Mouse (Mus musculus) lung, embryonic 15.5 days (tissue): Measurements from ENCODE around the gene Igsf9. TPM values are rescaled to one million over a fixed set of nuclear protein-coding genes. Genes with fewer than 3 reads are reported as not detected.

ENCODE experiments used
- ATAC-seq: fragments of 200-750 bp; cut with Nextera tagmentation; 2 replicates; pipeline ENCODE4 v1.8.0; 2017; ENCODE audit warnings: moderate number of reproducible peaks, borderline replicate concordance; ENCODE audit not compliant: low FRiP score, low TSS enrichment; ENCODE audit errors: extremely low read depth
- H3K27ac ChIP-seq: fragments of 300-500 bp; sonication (generic); 2 replicates; pipeline ENCODE4 v1.5.1; 2015; ENCODE audit warnings: moderate library complexity, mild to moderate bottlenecking, inconsistent platforms
- H3K27me3 ChIP-seq: fragments of 300-500 bp; sonication (generic); 2 replicates; pipeline ENCODE4 v1.6.1; 2015; ENCODE audit warnings: inconsistent platforms
- H3K36me3 ChIP-seq: fragments of 300-500 bp; sonication (generic); 2 replicates; pipeline ENCODE4 v1.6.1; 2015; ENCODE audit warnings: inconsistent platforms
- H3K4me1 ChIP-seq: fragments of 300-500 bp; sonication (generic); 2 replicates; pipeline ENCODE4 v1.6.1; 2015; ENCODE audit warnings: inconsistent platforms
- H3K4me2 ChIP-seq: fragments of 300-500 bp; sonication (generic); 2 replicates; pipeline ENCODE4 v1.6.1; 2015; ENCODE audit warnings: inconsistent platforms, mild to moderate bottlenecking, moderate library complexity
- H3K4me3 ChIP-seq: fragments of 300-500 bp; sonication (generic); 2 replicates; pipeline ENCODE4 v1.5.1; 2015; ENCODE audit warnings: mild to moderate bottlenecking, inconsistent platforms
- H3K9ac ChIP-seq: fragments of 300-500 bp; sonication (generic); 2 replicates; pipeline ENCODE4 v1.6.1; 2015; ENCODE audit warnings: inconsistent platforms
- H3K9me3 ChIP-seq: fragments of 300-500 bp; sonication (generic); 2 replicates; pipeline ENCODE4 v1.6.1; 2016; ENCODE audit warnings: inconsistent platforms
- WGBS: fragments of 180-500 bp; shearing (Covaris S2); methylation state at CpG from one replicate; pipeline ENCODE4 v1.1.7; 2015; 5-methylcytosine and 5-hydroxymethylcytosine counted together
- polyA plus RNA-seq: library from polyadenylated mRNA; unstranded; fragments of >200 nt; fragmentation: Nextera tagmentation; extraction: Ambion mirVana; gene quantifications from 2 replicates; pipeline ENCODE4 v1.2.1, GENCODE M21; 2015

The Igsf9 gene
- polyA plus RNA-seq, 1 experiment from 2014 or later = 21.7 TPM

DNA sequence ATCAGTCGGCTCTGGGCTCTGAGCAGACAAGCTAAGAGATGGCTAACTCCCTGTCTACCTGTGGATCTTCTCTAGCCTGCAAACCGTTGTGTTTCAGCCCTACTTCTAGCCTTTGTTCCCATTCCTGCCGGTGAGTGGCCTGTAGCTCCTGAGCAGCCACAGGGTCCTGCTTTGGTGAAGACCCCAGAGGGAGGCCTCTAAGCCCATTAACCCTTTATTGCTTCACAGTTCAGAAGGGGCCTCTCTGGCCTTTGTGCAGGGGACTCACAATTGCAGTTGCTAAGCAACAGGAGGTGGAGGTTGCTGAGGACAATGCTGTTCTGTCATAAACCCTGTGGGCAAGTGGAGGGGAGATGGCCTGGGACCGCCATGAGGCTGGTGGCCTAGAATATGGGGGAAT is 4.6 kb downstream of the Igsf9 start:
- Histone ChIP-seq H3K9me3 (no peaks in the 10 kb centered on the region), H3K27me3 (no peaks in the 10 kb centered on the region), H3K9ac (no peak overlapping the region), H3K4me1 (peaks cover 35% of the 10 kb centered on the region), H3K36me3 (no peaks in the 10 kb centered on the region), H3K27ac (no peak overlapping the region), H3K4me2 (no peak overlapping the region), H3K4me3 (no peak overlapping the region)
- whole genome bisulfite sequencing = 49% methylated on average over 4 of the region's 4 CpGs
- no peak for ATAC-seq

DNA sequence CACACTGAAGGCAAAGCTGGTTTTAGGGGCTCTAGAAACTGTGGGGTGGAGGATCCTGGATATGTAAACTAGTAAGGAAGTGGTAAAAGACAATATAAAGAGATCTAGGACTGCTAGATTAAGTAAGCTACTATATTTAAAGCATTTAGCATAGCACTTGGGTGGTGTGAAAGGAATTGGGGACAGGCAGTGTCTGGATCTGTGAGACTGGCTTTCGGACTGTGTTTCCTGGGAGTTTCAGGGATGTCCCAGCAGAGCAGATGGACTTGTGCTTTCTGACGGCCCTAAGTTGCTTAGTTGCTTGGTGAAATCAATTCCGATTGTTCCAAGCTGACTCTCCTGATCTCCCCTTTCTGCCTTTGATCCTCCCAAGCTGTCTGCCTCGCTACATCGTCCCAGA is 5.1 kb downstream of the Igsf9 start:
- H3K4me2 ChIP-seq = no peak overlapping the region
- peaks cover 31% of the 10 kb centered on the region for H3K4me1 ChIP-seq
- no peaks in the 10 kb centered on the region for H3K36me3 ChIP-seq
- H3K9ac ChIP-seq = no peak overlapping the region
- 84% methylated on average over 5 of the region's 5 CpGs for WGBS
- no peak overlapping the region for H3K4me3 ChIP-seq
- H3K9me3 ChIP-seq = no peaks in the 10 kb centered on the region
- no peak for ATAC-seq
- H3K27ac ChIP-seq = no peak overlapping the region
- no peaks in the 10 kb centered on the region for H3K27me3 ChIP-seq

DNA sequence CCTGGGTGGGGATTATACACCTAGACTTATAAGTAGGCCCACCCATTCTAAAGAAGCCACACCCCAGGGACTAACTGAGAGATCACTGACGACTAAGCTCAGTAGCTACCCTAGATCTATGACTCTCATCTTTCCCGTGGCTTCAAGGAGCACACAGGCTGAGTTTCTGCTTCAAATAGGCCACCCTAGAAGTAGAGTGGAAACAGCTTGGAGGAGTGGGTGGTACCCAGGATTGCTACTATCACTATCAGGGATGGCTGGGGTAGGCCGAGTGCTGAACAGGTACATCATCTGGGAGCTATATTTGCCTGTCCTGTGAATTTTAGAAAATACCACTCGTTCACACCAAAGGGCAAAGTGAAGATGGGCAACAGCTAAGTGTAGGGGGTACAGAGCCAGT is 6.3 kb downstream of the Igsf9 start:
- Histone ChIP-seq H3K9me3 (no peaks in the 10 kb centered on the region), H3K27me3 (no peaks in the 10 kb centered on the region), H3K27ac (no peak overlapping the region), H3K36me3 (no peaks in the 10 kb centered on the region), H3K4me2 (no peak overlapping the region), H3K9ac (no peak overlapping the region), H3K4me1 (peaks cover 24% of the 10 kb centered on the region), H3K4me3 (no peak overlapping the region)
- no peak for ATAC-seq
- 76% methylated on average over 4 of the region's 4 CpGs for WGBS

DNA sequence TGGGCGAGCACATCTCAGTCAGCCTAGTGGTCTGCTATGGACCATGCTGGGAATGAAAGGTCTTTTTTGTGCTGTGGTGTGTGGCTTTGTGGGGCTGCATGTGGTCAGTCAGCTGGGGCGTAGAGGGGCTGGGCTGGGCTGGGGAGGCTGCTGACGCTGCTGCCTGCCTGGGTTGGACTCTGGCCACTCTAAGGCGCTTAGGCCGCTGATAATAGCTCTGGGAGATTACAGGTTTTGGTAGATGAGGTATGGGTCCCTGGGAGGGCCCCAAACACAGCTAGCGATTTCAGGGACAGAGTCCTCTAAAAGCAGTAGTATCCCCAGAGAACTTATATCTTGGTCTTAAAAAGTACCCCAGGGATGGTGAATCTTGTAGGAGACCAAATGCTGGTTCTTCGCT is 7.2 kb downstream of the Igsf9 start:
- WGBS = 77% methylated on average over 7 of the region's 7 CpGs
- H3K4me1 ChIP-seq = peaks cover 15% of the 10 kb centered on the region; the same call in 1 of the 2 replicates
- H3K9ac ChIP-seq = no peak overlapping the region
- no peaks in the 10 kb centered on the region for H3K27me3 ChIP-seq
- H3K4me3 ChIP-seq = no peak overlapping the region
- ATAC-seq = no peak
- no peaks in the 10 kb centered on the region for H3K9me3 ChIP-seq
- H3K27ac ChIP-seq = no peak overlapping the region
- no peak overlapping the region for H3K4me2 ChIP-seq
- no peaks in the 10 kb centered on the region for H3K36me3 ChIP-seq

DNA sequence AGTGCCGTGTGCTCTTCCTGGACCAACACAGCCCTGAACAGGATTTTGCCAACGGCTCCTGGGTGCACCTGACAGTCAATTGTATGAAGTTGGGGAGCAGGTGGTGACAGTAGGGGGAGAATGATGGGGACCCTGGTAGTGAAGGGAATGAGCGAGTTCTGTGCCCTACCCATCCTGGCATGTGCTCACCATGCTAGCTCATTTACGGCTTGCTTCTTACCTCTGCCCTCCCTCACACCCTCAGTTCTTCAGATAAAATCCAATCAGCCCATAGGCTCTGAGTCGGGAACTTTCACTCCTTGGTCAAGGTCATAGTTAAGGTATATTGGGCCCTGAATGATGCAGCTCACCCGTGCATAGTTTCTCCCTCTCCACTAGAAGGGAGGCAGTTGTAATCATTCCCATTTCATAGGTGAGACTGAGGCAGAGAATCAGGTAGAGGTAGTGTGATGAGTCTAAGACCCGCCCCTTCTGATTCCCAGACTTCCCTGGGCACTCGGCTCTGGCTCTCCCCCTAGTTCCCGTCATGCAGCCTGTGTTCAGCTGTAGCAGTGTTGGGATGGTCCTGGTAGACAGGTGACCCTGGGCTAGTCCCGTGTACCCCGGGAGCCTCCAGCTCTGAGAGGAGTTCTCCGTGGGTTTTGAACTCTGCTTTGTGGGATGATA is 8.1 kb downstream of the Igsf9 start:
- H3K4me2 ChIP-seq = peak overlapping the region; percentile 50
- 0 out of 2 replicates have a peak, but pooled peaks cover 8% of the 10 kb centered on the region for H3K4me1 ChIP-seq
- no peak overlapping the region for H3K27ac ChIP-seq
- H3K9me3 ChIP-seq = no peaks in the 10 kb centered on the region
- H3K27me3 ChIP-seq = no peaks in the 10 kb centered on the region
- H3K4me3 ChIP-seq = peak overlapping the region; percentile 29
- 56% methylated on average over 12 of the region's 12 CpGs for WGBS
- peak overlapping the region; percentile 47; the same call in 1 of the 2 replicates for H3K9ac ChIP-seq
- no peaks in the 10 kb centered on the region for H3K36me3 ChIP-seq
- peak; percentile 41; the same call in 1 of the 2 replicates for ATAC-seq

DNA sequence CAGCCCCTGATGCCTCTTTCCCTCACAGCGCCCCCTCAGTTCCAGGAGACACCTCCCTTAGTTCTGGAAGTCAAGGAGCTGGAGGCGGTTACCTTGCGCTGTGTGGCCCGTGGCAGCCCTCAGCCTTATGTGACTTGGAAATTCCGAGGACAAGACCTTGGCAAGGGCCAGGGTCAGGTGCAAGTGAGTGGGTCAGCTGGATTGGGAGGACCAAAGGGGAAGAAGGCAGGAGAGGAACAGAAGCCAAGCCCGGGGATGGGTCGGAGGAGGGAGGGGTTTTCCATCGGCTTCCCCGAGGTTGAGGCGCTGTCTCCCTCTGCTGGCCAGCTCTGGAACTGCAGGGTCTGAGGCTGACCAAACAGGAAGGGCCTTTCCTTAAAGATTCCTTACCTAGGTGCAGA is 8.7 kb downstream of the Igsf9 start:
- peak overlapping the region; percentile 29 for H3K4me3 ChIP-seq
- no peak overlapping the region for H3K27ac ChIP-seq
- H3K9ac ChIP-seq = peak overlapping the region; percentile 47; the same call in 1 of the 2 replicates
- no peaks in the 10 kb centered on the region for H3K9me3 ChIP-seq
- no peaks in the 10 kb centered on the region for H3K36me3 ChIP-seq
- ATAC-seq = peak; percentile 60; the same call in 1 of the 2 replicates
- H3K4me2 ChIP-seq = peak overlapping the region; percentile 50
- no peaks in the 10 kb centered on the region for H3K27me3 ChIP-seq
- 14% methylated on average over 10 of the region's 10 CpGs for WGBS
- H3K4me1 ChIP-seq = 0 out of 2 replicates have a peak, but pooled peaks cover 6% of the 10 kb centered on the region

DNA sequence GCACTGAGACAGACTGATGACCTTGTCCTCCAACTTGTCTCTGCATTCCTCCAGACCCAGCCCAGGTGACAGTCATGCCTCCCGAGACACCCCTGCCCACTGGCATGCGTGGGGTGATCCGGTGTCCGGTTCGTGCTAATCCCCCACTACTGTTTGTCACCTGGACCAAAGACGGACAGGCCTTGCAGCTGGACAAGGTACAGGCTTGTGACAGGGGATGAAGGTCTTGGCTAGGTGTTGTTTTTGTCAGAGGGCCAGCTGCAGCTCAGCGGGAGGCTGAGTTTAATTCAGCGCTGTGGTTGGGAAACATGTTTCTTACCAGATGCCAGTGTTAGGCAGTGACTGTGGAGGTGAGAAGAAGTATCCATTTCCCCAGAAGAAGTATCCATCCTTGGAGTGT is 10.5 kb downstream of the Igsf9 start:
- no peak for ATAC-seq

DNA sequence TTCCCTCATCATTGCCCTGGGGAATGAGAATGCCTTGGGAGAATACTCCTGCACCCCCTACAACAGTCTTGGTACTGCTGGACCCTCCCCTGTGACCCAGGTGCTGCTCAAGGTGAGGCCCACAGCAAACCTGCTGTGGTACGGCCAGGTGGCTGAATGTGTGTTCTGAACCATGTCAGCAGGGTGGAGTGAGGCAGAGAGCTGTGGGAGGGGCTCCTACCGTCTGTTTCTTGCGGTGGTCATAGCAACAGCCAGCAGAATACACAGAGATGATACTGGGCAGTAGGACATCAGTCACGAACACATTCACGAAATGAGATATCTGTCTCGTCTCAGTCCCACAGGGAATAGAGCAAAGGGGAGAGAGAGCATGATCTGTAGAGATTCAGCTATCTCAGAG is 11.9 kb downstream of the Igsf9 start:
- no peak overlapping the region for H3K4me3 ChIP-seq
- no peaks in the 10 kb centered on the region for H3K27me3 ChIP-seq
- no peaks in the 10 kb centered on the region for H3K9me3 ChIP-seq
- WGBS = 50% methylated on average over 6 of the region's 6 CpGs
- peaks cover 3% of the 10 kb centered on the region; the same call in 1 of the 2 replicates for H3K36me3 ChIP-seq
- H3K9ac ChIP-seq = no peak overlapping the region
- no peak overlapping the region for H3K4me2 ChIP-seq
- no peak for ATAC-seq
- 0 out of 2 replicates have a peak, but pooled peaks cover 6% of the 10 kb centered on the region for H3K4me1 ChIP-seq
- H3K27ac ChIP-seq = no peak overlapping the region

More for the DNA sequence above, 10.5 kb downstream of the Igsf9 start:
- no peak overlapping the region for H3K4me3 ChIP-seq
- H3K4me2 ChIP-seq = no peak overlapping the region
- 88% methylated on average over 8 of the region's 8 CpGs for WGBS
- no peaks in the 10 kb centered on the region for H3K36me3 ChIP-seq
- no peaks in the 10 kb centered on the region for H3K27me3 ChIP-seq
- H3K9ac ChIP-seq = no peak overlapping the region
- H3K27ac ChIP-seq = no peak overlapping the region
- H3K9me3 ChIP-seq = no peaks in the 10 kb centered on the region
- 0 out of 2 replicates have a peak, but pooled peaks cover 6% of the 10 kb centered on the region for H3K4me1 ChIP-seq

DNA sequence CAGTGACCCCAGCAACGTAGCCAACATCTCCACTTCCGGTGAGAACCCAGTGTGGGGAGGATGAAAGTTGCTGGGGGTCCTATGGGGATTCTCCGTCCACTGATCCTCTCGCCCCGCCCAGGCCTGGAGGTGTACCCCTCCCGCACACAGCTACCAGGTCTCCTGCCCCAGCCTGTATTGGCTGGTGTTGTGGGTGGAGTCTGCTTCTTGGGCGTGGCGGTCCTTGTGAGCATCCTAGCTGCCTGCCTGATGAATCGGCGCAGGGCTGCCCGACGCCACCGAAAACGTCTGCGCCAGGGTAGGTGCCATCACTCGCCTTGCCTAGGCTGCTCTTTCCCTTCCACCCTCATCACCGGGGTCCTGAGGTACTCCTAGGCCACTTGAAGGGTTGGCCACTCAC is 14.4 kb downstream of the Igsf9 start:
- no peak overlapping the region for H3K27ac ChIP-seq
- H3K9me3 ChIP-seq = no peaks in the 10 kb centered on the region
- no peak overlapping the region for H3K4me3 ChIP-seq
- H3K9ac ChIP-seq = no peak overlapping the region
- WGBS = 86% methylated on average over 17 of the region's 17 CpGs
- H3K4me1 ChIP-seq = peaks cover 10% of the 10 kb centered on the region
- H3K36me3 ChIP-seq = peaks cover 3% of the 10 kb centered on the region; the same call in 1 of the 2 replicates
- H3K4me2 ChIP-seq = no peak overlapping the region
- no peaks in the 10 kb centered on the region for H3K27me3 ChIP-seq
- no peak for ATAC-seq

DNA sequence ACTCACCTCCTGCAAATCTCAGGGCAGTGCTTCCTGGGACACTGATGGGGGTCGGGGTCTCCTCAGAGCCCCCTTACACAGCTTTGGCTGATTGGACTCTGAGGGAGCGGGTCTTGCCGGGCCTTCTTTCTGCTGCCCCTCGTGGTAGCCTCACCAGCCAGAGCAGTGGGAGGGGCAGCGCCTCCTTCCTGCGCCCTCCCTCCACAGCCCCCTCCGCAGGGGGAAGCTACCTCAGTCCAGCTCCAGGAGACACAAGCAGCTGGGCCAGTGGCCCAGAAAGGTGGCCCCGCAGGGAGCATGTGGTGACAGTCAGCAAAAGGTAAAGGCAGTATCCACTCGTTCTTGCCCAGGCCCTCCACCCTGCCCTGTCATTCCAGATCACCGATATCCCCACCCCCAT is 15.8 kb downstream of the Igsf9 start:
- Histone ChIP-seq H3K27ac (no peak overlapping the region), H3K36me3 (peaks cover 3% of the 10 kb centered on the region; the same call in 1 of the 2 replicates), H3K4me1 (peaks cover 20% of the 10 kb centered on the region), H3K27me3 (no peaks in the 10 kb centered on the region), H3K4me2 (no peak overlapping the region), H3K9me3 (no peaks in the 10 kb centered on the region), H3K9ac (no peak overlapping the region), H3K4me3 (no peak overlapping the region)
- 78% methylated on average over 10 of the region's 10 CpGs for WGBS
- no peak for ATAC-seq

DNA sequence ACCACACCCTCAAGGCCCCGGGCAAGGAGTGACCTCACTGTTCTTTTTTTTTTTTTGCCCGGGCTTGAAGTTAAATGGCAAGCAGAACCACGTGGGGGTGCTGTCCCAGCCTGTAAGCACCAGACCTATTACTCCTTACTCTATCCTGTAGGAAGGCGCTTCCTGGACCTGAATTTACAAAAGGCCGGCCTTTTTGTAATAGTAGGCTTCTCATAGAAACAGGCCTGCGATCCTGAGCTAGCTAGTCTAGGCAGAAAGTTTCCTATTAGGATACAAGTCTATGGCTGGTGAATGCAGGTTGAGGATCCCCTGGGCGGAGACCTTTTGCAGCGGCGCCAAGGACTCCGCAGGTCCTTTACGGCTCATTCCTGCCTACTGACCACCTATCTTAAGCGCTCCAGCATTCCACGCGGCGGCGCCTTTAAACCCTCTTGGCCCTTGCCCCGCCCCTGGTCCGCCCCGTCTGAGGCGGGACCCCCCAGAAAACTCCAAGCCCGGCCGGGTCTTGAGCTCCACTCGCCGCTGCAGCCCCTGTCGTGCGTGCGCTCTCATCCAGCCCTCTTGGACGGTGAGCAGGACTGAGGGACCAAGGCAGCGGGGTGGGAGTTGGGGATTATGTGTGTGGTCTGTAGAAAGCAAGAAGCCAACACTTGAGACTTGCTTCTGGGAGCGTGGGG is 18.3 kb downstream of the Igsf9 start, which contains the start of gene Tagln2:
Gene Tagln2, plus strand, starts transcription at position 283 of the 677 bp plus-strand sequence.
- H3K4me3 ChIP-seq = peak within 1 kb of the TSS; percentile 69
- peak within 1 kb of the TSS; percentile 88 for H3K9ac ChIP-seq
- peak within 1 kb of the TSS; percentile 78 for H3K4me2 ChIP-seq
- H3K36me3 ChIP-seq = peaks cover 5% of the 10 kb centered on the region
- H3K9me3 ChIP-seq = no peaks in the 10 kb centered on the region
- H3K4me1 ChIP-seq = peaks cover 43% of the 10 kb centered on the region
- H3K27ac ChIP-seq = peak within 1 kb of the TSS; percentile 95
- no peaks in the 10 kb centered on the region for H3K27me3 ChIP-seq
- peak; percentile 69 for ATAC-seq
- WGBS = 2% methylated on average over 30 of the region's 30 CpGs
